Mouse (Mus musculus) liver, adult 2 months (tissue): ENCODE data around the gene Unkl. TPM values are rescaled to one million over a fixed set of nuclear protein-coding genes. Genes with fewer than 3 reads are reported as not detected.
A peak's percentile ranks its signal among the peaks of the same experiment; 100 is the strongest.

ENCODE experiments used
- DNase-seq: peaks from one replicate; pipeline ENCODE4 v3.0.0-alpha.2; 2011; ENCODE audit warnings: low read depth, low spot score; ENCODE audit errors: extremely low read depth
- H3K27ac ChIP-seq: fragments of 200-500 bp; replicated peaks from 2 replicates; pipeline ENCODE4 v1.5.1; 2012; ENCODE audit warnings: low read depth, mild to moderate bottlenecking, control low read depth, inconsistent platforms, low read length; ENCODE audit not compliant: insufficient read depth
- H3K27me3 ChIP-seq: fragments of 200-500 bp; 2 replicates; pipeline ENCODE4 v1.6.1; 2012; ENCODE audit warnings: mild to moderate bottlenecking, moderate library complexity, low read length, inconsistent platforms; ENCODE audit not compliant: control insufficient read depth, insufficient read depth
- H3K36me3 ChIP-seq: fragments of 200-500 bp; 2 replicates; pipeline ENCODE4 v1.6.1; 2012; ENCODE audit warnings: low read length, inconsistent platforms; ENCODE audit not compliant: control insufficient read depth, insufficient read depth
- H3K4me1 ChIP-seq: fragments of 200-500 bp; 2 replicates; pipeline ENCODE4 v1.6.1; 2011; ENCODE audit warnings: low read length; ENCODE audit not compliant: control insufficient read depth, insufficient read depth
- H3K4me3 ChIP-seq: fragments of 200-500 bp; 2 replicates; pipeline ENCODE4 v1.5.1; 2011; ENCODE audit warnings: low read depth, mild to moderate bottlenecking, control low read depth, low read length, moderate library complexity; ENCODE audit not compliant: insufficient read depth
- H3K79me2 ChIP-seq: fragments of 200-500 bp; 2 replicates; pipeline ENCODE4 v1.6.1; 2012; ENCODE audit warnings: inconsistent platforms, mild to moderate bottlenecking, low read length, moderate library complexity; ENCODE audit not compliant: control insufficient read depth, insufficient read depth
- H3K9ac ChIP-seq: fragments of 200-500 bp; 2 replicates; pipeline ENCODE4 v1.6.1; 2012; ENCODE audit warnings: low read depth, mild to moderate bottlenecking, control low read depth, inconsistent platforms, low read length
- CTCF ChIP-seq: fragments of 200-500 bp; IDR thresholded peaks from 2 replicates; pipeline ENCODE4 v1.5.1; 2011; ENCODE audit warnings: low read depth, low read length, control low read depth
- POLR2A ChIP-seq: fragments of 200-500 bp; IDR thresholded peaks from 2 replicates; pipeline ENCODE4 v1.6.1; 2011; ENCODE audit warnings: low read length, control low read depth; ENCODE audit not compliant: insufficient read depth; ENCODE audit errors: extremely low read depth
- WGBS: fragments of 180-500 bp; shearing (Covaris S2); methylation state at CpG from one replicate; pipeline ENCODE4 v1.1.7; 2018; 5-methylcytosine and 5-hydroxymethylcytosine counted together
- polyA plus RNA-seq: library from polyadenylated mRNA; depleted of rRNA; stranded (reverse); fragments of >200 nt; gene quantifications from 2 replicates; pipeline ENCODE4 v1.2.3, GENCODE M21; 2012; rRNA removed
- total RNA-seq: library from RNA; depleted of rRNA; stranded (reverse); fragments of >200 nt; gene quantifications from 2 replicates; pipeline ENCODE4 v1.2.3, GENCODE M21; 2014; rRNA removed

Gene Unkl
- total RNA-seq: 9.4 and 10.4 TPM in 2 replicates
- 28.0 and 29.0 TPM in 2 replicates for polyA plus RNA-seq

DNA sequence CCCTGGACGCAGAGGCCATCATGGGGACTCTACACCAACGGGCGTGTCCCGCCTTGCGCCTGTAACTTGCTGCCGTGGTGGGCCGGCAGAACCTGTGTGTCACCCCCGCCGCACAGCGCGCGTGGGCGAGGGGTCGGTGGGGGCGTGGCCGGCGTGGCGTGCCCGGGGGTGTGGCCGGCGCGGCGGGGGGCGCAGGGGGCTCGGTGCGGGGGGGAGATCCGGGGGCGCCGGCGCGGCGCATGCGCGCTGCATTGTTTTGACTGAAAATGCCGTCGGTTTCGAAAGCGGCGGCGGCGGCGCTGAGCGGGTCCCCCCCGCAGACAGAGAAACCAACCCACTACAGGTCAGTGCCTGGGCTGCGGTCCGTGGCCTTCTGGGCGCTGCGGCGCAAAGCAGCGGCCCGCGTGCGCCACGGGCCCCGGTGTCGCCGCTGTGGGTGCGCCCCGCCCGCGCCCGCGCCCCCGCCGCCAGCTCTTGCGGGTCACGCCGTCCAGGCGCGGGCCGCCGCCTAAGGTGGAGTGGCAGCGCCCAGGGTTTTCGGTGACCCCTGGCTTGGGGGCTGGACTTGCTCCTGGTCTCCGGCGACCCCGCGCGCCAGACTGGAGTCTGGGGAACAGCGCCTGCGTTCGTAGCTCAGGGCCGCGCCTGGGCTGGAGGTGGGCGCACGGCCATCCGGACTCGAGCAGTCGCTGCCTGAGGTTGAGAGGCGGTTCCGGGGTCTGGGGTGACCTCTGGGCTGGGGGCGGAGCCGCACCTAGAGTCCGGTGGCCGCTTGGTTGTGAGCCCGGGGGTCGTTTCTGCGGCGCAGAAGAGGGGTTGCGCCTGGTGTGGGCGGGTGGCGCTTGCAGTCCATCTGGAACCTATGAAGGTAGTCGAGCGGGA lies at the start of gene Unkl:
Gene Unkl, plus strand, starts transcription at position 248 of the 882 bp plus-strand sequence.
- Histone ChIP-seq H3K9ac (peak within 1 kb of the TSS; percentile 96), H3K36me3 (peaks cover 2% of the 10 kb centered on the region; the same call in 1 of the 2 replicates), H3K4me3 (peak within 1 kb of the TSS; percentile 81), H3K27ac (peak within 1 kb of the TSS; percentile 63), H3K4me1 (peaks cover 13% of the 10 kb centered on the region), H3K79me2 (peaks cover 43% of the 10 kb centered on the region), H3K27me3 (no peaks in the 10 kb centered on the region)
- TF ChIP-seq CTCF (no peak), POLR2A (no peak)
- WGBS: under 1% methylated on average over 78 of the region's 104 CpGs
- DNase-seq: peak; percentile 24

- Histone ChIP-seq H3K79me2 (peaks cover 33% of the 10 kb centered on the region; the same call in 1 of the 2 replicates), H3K4me3 (no peak overlapping the region), H3K9ac (no peak overlapping the region), H3K36me3 (no peaks in the 10 kb centered on the region), H3K27me3 (no peaks in the 10 kb centered on the region), H3K27ac (no peak overlapping the region), H3K4me1 (peaks cover 7% of the 10 kb centered on the region)
- TF ChIP-seq CTCF (no peak), POLR2A (no peak)
- no peak for DNase-seq
- 96% methylated on average over 1 of the region's 1 CpGs for WGBS
Observed at GRCm38 (mm10) chr17:25138803-25139202, 49.4 kb upstream of the Unkl start.

DNA sequence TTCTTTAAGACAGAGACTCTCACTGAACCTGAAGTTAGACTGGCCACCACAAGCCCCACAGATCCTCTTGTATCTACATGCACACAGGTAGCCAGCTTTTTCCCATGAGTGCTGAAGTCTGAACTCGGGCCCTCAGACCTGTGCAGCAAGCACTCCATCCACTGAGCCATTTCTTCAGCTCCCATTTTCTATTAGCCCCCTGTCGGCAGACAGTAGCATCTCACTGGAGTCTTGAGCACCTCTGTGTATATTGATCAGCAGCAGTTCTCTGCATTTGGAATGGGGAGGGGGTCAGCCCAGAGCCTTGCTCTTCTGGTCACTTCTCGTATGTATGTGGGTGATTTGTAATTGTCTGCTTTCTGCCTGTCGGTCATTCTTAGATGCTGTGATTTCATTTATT lies 48.2 kb upstream of the Unkl start:
- TF ChIP-seq POLR2A (no peak), CTCF (peak; percentile 14; the same call in 1 of the 2 replicates)
- DNase-seq: no peak
- Histone ChIP-seq H3K36me3 (no peaks in the 10 kb centered on the region; the same call in 1 of the 2 replicates), H3K79me2 (peaks cover 23% of the 10 kb centered on the region; the same call in 1 of the 2 replicates), H3K4me3 (no peak overlapping the region), H3K9ac (no peak overlapping the region), H3K4me1 (no peaks in the 10 kb centered on the region), H3K27me3 (no peaks in the 10 kb centered on the region), H3K27ac (no peak overlapping the region)
- WGBS: 71% methylated on average over 4 of the region's 4 CpGs

GRCm38 (mm10) chr17:25162161-25162560 lies 26.0 kb upstream of the Unkl start, which contains the start of gene Ccdc154:
TSS of gene Ccdc154 (plus strand) at chr17:25162461.
- Histone ChIP-seq H3K4me1 (no peaks in the 10 kb centered on the region), H3K79me2 (no peaks in the 10 kb centered on the region), H3K36me3 (peaks cover 15% of the 10 kb centered on the region), H3K27me3 (no peaks in the 10 kb centered on the region), H3K9ac (no peak within 1 kb of the TSS), H3K27ac (no peak within 1 kb of the TSS), H3K4me3 (no peak within 1 kb of the TSS)
- TF ChIP-seq CTCF (no peak), POLR2A (no peak)
- 95% methylated on average over 1 of the region's 1 CpGs for WGBS
- no peak for DNase-seq

- H3K79me2 ChIP-seq: no peaks in the 10 kb centered on the region
- H3K9ac ChIP-seq: no peak overlapping the region
- no peak for DNase-seq
- H3K4me3 ChIP-seq: no peak overlapping the region
- H3K27ac ChIP-seq: no peak overlapping the region
- H3K27me3 ChIP-seq: no peaks in the 10 kb centered on the region
- H3K4me1 ChIP-seq: no peaks in the 10 kb centered on the region
- TF ChIP-seq CTCF (no peak), POLR2A (no peak)
- H3K36me3 ChIP-seq: peaks cover 12% of the 10 kb centered on the region
- WGBS: 81% methylated on average over 7 of the region's 7 CpGs
Observed at GRCm38 (mm10) chr17:25163387-25163786, 24.8 kb upstream of the Unkl start.

- Histone ChIP-seq H3K27me3 (no peaks in the 10 kb centered on the region), H3K4me3 (no peak overlapping the region), H3K36me3 (peaks cover 5% of the 10 kb centered on the region), H3K4me1 (no peaks in the 10 kb centered on the region), H3K27ac (no peak overlapping the region), H3K9ac (no peak overlapping the region), H3K79me2 (no peaks in the 10 kb centered on the region)
- TF ChIP-seq CTCF (no peak), POLR2A (no peak)
- WGBS: 85% methylated on average over 3 of the region's 3 CpGs
- DNase-seq: no peak
Observed at GRCm38 (mm10) chr17:25164770-25165169, 23.4 kb upstream of the Unkl start.
